Comparison of ENCODE assay signal across 16 mouse cellular contexts in the genomic region with DNA sequence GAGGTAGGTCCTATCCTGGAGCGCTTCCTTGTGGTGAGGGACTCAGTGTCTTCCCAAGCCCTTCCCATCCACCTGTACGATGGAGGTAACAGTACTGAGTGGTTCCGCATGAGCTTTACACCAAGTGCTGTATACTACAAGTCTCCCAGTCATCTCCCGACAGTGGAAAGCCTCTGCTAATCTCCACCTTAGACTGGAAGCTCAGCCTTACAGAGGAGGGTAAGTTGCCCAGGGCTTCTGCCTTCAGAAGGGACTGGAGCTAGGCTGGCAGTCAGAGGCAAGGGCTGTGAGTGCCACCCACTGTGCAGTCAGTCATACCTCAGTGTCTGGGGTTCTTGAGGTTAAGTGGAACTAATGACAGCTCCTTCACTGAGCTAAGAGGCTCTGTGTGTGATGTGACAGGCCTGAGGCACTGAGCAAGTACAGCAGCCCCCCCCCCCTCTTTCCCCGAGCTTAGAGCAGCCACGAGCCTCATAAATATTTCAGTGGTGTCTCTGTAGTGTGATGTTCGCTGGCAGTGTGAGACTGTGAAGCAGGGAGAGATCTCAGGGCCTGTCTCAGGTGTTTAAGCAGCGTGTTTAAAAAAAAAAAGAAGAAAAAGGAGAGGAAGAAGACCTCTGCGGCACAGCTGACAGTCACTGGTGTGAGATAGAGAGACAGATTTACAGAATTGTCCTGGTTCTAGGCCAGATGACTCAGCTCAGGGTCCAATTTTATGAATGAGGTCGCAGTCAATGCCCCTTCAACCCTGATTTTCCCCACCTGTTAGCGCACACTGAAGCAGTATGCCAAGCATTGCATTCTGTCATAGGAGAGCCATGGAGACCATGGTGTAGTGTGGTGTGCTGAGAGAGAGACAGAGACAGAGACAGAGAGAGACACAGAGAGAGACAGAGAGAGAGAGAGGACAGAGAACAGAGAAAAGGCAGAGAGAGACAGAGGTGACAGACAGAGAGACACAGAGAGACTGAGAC. TPM values are rescaled to one million over a fixed set of nuclear protein-coding genes. Genes with fewer than 3 reads are reported as not detected.
A peak's percentile ranks its signal among the peaks of the same experiment; 100 is the strongest.
DNase-seq lines count a peak whose midpoint lies in the region; ATAC-seq lines count a peak whose summit lies in the region.
"Had no signal": no experiment of that assay in that cellular context is flagged by ENCODE, and none has a peak within 500 bp of the region (broad histone marks: within the 10 kb centered on the region; RNA-seq: fewer than 3 reads in every experiment).

No protein-coding gene starts in this region.

- H3K4me1 ChIP-seq in midbrain, embryonic 11.5 days (ENCODE audit: control insufficient read depth, insufficient read depth, low read length) = 0 out of 2 replicates have a peak, but pooled peaks cover 3% of the 10 kb centered on the region
- H3K4me1 ChIP-seq in midbrain, embryonic 10.5 days = peaks cover 9% of the 10 kb centered on the region; the same call in 1 of the 2 replicates
- H3K4me1 ChIP-seq in midbrain, embryonic 12.5 days = peaks cover 13% of the 10 kb centered on the region
- H3K4me1 ChIP-seq: lung, embryonic 15.5 days had no signal

- 62% methylated on average over 11 of the region's 11 CpGs for WGBS in midbrain, embryonic 11.5 days
- 65% methylated on average over 11 of the region's 11 CpGs for WGBS in midbrain, embryonic 10.5 days
- 53% methylated on average over 11 of the region's 11 CpGs for WGBS in midbrain, embryonic 12.5 days

- H3K4me3 ChIP-seq in midbrain, embryonic 11.5 days (ENCODE audit: low read depth, low read length) = no peak overlapping the region
- no peak overlapping the region for H3K4me3 ChIP-seq in midbrain, embryonic 10.5 days
- no peak overlapping the region for H3K4me3 ChIP-seq in midbrain, embryonic 12.5 days
- H3K4me3 ChIP-seq: layer of hippocampus, adult 2 months; limb, embryonic 15.5 days; lung, embryonic 15.5 days had no signal

- DNase-seq in adrenal gland, adult 2 months = peak; percentile 10
- DNase-seq in adrenal gland, postnatal 14 days = no peak
- DNase-seq in midbrain, embryonic 11.5 days (ENCODE audit: low spot score, missing footprints) = no peak
- no peak for DNase-seq in midbrain, embryonic 10.5 days (ENCODE audit: low spot score)
- DNase-seq in retina, postnatal 1 day = peak; percentile 50
- DNase-seq in liver = no peak
- no peak for DNase-seq in gastrocnemius, adult 18-20 months (ENCODE audit: low spot score)
- DNase-seq: thymus, postnatal 36 days had no signal

- no peaks in the 10 kb centered on the region for H3K36me3 ChIP-seq in midbrain, embryonic 11.5 days (ENCODE audit: control insufficient read depth, insufficient read depth, low read length)
- H3K36me3 ChIP-seq in midbrain, embryonic 10.5 days = no peaks in the 10 kb centered on the region
- no peaks in the 10 kb centered on the region for H3K36me3 ChIP-seq in midbrain, embryonic 12.5 days
- H3K36me3 ChIP-seq: limb, embryonic 15.5 days; lung, embryonic 15.5 days had no signal

- no peaks in the 10 kb centered on the region for H3K9me3 ChIP-seq in midbrain, embryonic 11.5 days (ENCODE audit: control insufficient read depth, low read length)
- H3K9me3 ChIP-seq in midbrain, embryonic 10.5 days (replicated peaks) = no peaks in the 10 kb centered on the region
- no peaks in the 10 kb centered on the region for H3K9me3 ChIP-seq in midbrain, embryonic 12.5 days
- H3K9me3 ChIP-seq: limb, embryonic 15.5 days; lung, embryonic 15.5 days had no signal

- ATAC-seq in midbrain, embryonic 11.5 days (ENCODE audit: low FRiP score) = peak; percentile 48; the same call in 1 of the 2 replicates
- ATAC-seq in midbrain, embryonic 12.5 days (ENCODE audit: low FRiP score, low read depth) = peak; percentile 44

- no peak overlapping the region for H3K9ac ChIP-seq in midbrain, embryonic 11.5 days (ENCODE audit: low read length)
- no peak overlapping the region for H3K9ac ChIP-seq in midbrain, embryonic 12.5 days (replicated peaks)
- H3K9ac ChIP-seq: limb, embryonic 15.5 days; lung, embryonic 15.5 days had no signal

- H3K27me3 ChIP-seq in midbrain, embryonic 11.5 days (ENCODE audit: control insufficient read depth, insufficient read depth, low read length) = no peaks in the 10 kb centered on the region
- H3K27me3 ChIP-seq in midbrain, embryonic 10.5 days (ENCODE audit: low read depth, poor library complexity, severe bottlenecking) = no peaks in the 10 kb centered on the region
- H3K27me3 ChIP-seq in midbrain, embryonic 12.5 days = peaks cover 4% of the 10 kb centered on the region; the same call in 1 of the 2 replicates
- H3K27me3 ChIP-seq: lung, embryonic 15.5 days had no signal

- no peak overlapping the region for H3K27ac ChIP-seq in midbrain, embryonic 11.5 days (ENCODE audit: low read depth, low read length)
- H3K27ac ChIP-seq in midbrain, embryonic 10.5 days (replicated peaks) = no peak overlapping the region
- H3K27ac ChIP-seq in midbrain, embryonic 12.5 days (replicated peaks) = 0 out of 2 replicates have a peak overlapping the region, but pooled peaks have one; percentile 30
- H3K27ac ChIP-seq: layer of hippocampus, adult 2 months; limb, embryonic 15.5 days; lung, embryonic 15.5 days had no signal

- no peak overlapping the region for H3K4me2 ChIP-seq in midbrain, embryonic 11.5 days
- no peak overlapping the region for H3K4me2 ChIP-seq in midbrain, embryonic 12.5 days (replicated peaks)
- H3K4me2 ChIP-seq: limb, embryonic 15.5 days; lung, embryonic 15.5 days had no signal

RNA-seq across cellular contexts. Expression of a gene that starts 9.2 kb away (rescaled TPM):
- 10 to 100 TPM; 32.2 to 33.3 TPM for total RNA-seq in adrenal gland, adult 2 months (2021)
- 8.8 and 14.3 TPM in 2 replicates for polyA plus RNA-seq in adrenal gland, adult 2 months (2012; rRNA removed)
- total RNA-seq in adrenal gland, postnatal 14 days (2021) = 16.3 and 17.2 TPM in 2 replicates
- 0.81 and 1.1 TPM in 2 replicates for polyA plus RNA-seq in midbrain, embryonic 11.5 days (2014; fragmentation: Nextera tagmentation; extraction: Ambion mirVana)
- polyA plus RNA-seq in midbrain, embryonic 10.5 days (2016; fragmentation: Nextera tagmentation; extraction: Ambion mirVana) = 0.86 and 1.1 TPM in 2 replicates
- 2.0 and 3.1 TPM in 2 replicates for polyA plus RNA-seq in midbrain, embryonic 12.5 days (2016; fragmentation: Nextera tagmentation; extraction: Ambion mirVana)
- under 1 TPM in 1 of 2 experiments, not detected in 1; 0.12 TPM for total RNA-seq in gastrocnemius, adult 18-20 months (2021)
- polyA plus RNA-seq: kidney, embryonic 14.5 days had no signal

RNA-seq across cellular contexts. Expression of a gene that starts 41.7 kb away (rescaled TPM):
- 1 to 10 TPM in 1 of 2 experiments, under 1 TPM in 1; 0.81 to 3.5 TPM for total RNA-seq in adrenal gland, adult 2 months (2021)
- polyA plus RNA-seq in adrenal gland, adult 2 months (2012; rRNA removed) = 0.40 and 0.59 TPM in 2 replicates
- total RNA-seq in adrenal gland, postnatal 14 days (2021) = 1.4 and 1.7 TPM in 2 replicates
- polyA plus RNA-seq in midbrain, embryonic 11.5 days (2014; fragmentation: Nextera tagmentation; extraction: Ambion mirVana) = not detected in 2 replicates
- not detected in 2 replicates for polyA plus RNA-seq in midbrain, embryonic 10.5 days (2016; fragmentation: Nextera tagmentation; extraction: Ambion mirVana)
- not detected in 2 replicates for polyA plus RNA-seq in midbrain, embryonic 12.5 days (2016; fragmentation: Nextera tagmentation; extraction: Ambion mirVana)
- total RNA-seq in gastrocnemius, adult 18-20 months (2021) = not detected
- total RNA-seq: layer of hippocampus, adult 2 months had no signal
- polyA plus RNA-seq: heart, embryonic 14.5 days; limb, embryonic 15.5 days; small intestine, adult 2 months; stomach, embryonic 16.5 days had no signal

RNA-seq across cellular contexts. Expression of a gene that starts 53.4 kb away (rescaled TPM):
- total RNA-seq in adrenal gland, adult 2 months (2021) = 1 to 10 TPM; 1.1 to 3.4 TPM
- 0.86 and 1.6 TPM in 2 replicates for polyA plus RNA-seq in adrenal gland, adult 2 months (2012; rRNA removed)
- 2.1 and 2.3 TPM in 2 replicates for total RNA-seq in adrenal gland, postnatal 14 days (2021)
- 0.37 and 0.38 TPM in 2 replicates for polyA plus RNA-seq in midbrain, embryonic 11.5 days (2014; fragmentation: Nextera tagmentation; extraction: Ambion mirVana)
- 0.61 TPM in 1 of 2 replicates, not detected in the other for polyA plus RNA-seq in midbrain, embryonic 10.5 days (2016; fragmentation: Nextera tagmentation; extraction: Ambion mirVana)
- 0.50 and 1.0 TPM in 2 replicates for polyA plus RNA-seq in midbrain, embryonic 12.5 days (2016; fragmentation: Nextera tagmentation; extraction: Ambion mirVana)
- total RNA-seq in gastrocnemius, adult 18-20 months (2021) = under 1 TPM in 1 of 2 experiments, not detected in 1; 0.30 TPM
- total RNA-seq: layer of hippocampus, adult 2 months had no signal
- polyA plus RNA-seq: stomach, embryonic 16.5 days had no signal

Comparison
In these comparisons a context has a peak if more than half of its experiments do, and no peak if none do; other contexts are left out.
1. DNase-seq: peak in adrenal gland, adult 2 months (single experiment) and retina, postnatal 1 day (single experiment); none in adrenal gland, postnatal 14 days (single experiment), midbrain, embryonic 11.5 days (single experiment), midbrain, embryonic 10.5 days (single experiment), liver (single experiment) and gastrocnemius, adult 18-20 months (single experiment).